Mouse (Mus musculus) layer of hippocampus, adult 9-11 months (tissue): Measurements from ENCODE around the gene Evx2.

Source experiments
- DNase-seq: peaks from one replicate; pipeline ENCODE4 v3.0.0; 2022

Gene Evx2

GRCm38 (mm10) chr2:74663291-74663925 is 4.1 kb upstream of the Evx2 start:
- no peak for DNase-seq

GRCm38 (mm10) chr2:74661685-74662084 is 2.3 kb upstream of the Evx2 start:
- no peak for DNase-seq

GRCm38 (mm10) chr2:74660421-74661375 is 1.3 kb upstream of the Evx2 start:
- DNase-seq, result no peak

- no peak for DNase-seq
These were observed 538 bp downstream of the Evx2 start for GRCm38 (mm10) chr2:74658667-74659371.

DNA sequence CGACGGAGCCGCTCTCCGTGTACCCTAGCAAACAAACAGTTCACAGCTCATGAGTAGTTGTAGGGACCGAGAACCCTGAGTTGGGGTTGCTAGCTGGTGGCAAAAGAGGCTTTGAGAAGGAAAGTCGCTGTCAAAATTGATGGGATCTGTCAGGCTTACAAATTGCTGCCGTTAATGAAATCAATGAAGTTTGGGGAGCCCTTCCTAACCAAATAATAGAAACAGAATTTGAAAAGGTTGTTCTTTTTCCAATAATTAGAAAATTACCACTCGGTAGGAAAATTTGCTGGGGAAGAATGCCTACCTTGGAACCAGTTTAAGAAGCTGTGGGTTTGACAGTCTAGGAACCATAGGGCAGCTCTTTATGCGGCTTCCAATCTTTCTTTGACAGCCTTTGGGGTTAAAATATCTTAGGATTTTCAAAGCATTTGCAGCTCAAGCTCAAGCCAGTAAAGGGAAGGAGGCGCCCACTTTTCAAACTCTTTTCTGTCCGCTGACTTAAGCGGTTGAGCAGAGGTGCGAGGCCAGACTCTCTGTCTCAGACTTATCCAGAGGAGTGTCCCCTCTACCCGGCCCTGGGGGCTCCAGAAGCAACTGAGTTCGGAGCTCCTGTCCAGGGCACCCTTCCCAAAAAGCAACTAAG is 1.2 kb downstream of the Evx2 start:
- no peak for DNase-seq

- no peak for DNase-seq
These were observed 1.9 kb downstream of the Evx2 start for GRCm38 (mm10) chr2:74657251-74658023.

DNA sequence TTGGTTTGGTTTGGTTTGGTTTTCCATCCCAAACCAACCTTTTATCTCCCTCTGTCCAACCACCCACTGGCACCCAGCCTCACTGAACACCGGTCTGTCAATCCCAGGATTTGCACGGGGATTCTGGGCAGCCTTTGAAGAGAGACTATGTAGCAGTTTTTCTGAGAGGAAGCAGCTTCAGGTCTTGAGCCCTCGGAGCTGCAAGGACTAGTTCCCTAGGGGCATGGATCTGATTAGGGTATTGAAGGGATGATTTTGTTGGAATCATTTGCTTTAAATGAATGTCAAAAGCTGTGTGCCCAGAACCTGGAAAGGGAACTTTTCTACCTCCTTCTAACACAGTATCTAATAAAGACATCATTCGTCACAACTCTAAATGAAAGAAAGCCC is 2.7 kb downstream of the Evx2 start:
- no peak for DNase-seq

- DNase-seq, result no peak
These were observed 3.3 kb downstream of the Evx2 start for GRCm38 (mm10) chr2:74655821-74656631.

DNA sequence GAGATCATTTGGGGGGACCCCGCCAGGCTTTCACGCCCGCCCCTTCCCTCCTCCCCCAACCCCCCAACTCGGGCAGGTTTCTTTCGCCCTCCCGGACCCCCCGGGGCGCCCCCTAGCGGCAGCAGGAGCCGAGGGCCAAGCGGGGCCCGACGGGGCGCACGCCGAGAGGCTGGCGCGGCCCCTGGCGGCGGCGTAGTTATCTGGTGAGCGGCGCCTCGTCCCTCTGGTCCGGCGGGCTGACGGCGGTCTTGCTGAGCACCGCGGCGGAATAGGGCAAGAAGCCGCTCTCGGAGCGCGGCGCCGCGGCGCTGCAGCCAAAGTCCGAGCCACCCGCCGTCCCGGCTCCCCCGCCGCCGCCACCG is 4.0 kb downstream of the Evx2 start:
- no peak for DNase-seq

GRCm38 (mm10) chr2:74654743-74655419 is 4.5 kb downstream of the Evx2 start:
- no peak for DNase-seq

DNA sequence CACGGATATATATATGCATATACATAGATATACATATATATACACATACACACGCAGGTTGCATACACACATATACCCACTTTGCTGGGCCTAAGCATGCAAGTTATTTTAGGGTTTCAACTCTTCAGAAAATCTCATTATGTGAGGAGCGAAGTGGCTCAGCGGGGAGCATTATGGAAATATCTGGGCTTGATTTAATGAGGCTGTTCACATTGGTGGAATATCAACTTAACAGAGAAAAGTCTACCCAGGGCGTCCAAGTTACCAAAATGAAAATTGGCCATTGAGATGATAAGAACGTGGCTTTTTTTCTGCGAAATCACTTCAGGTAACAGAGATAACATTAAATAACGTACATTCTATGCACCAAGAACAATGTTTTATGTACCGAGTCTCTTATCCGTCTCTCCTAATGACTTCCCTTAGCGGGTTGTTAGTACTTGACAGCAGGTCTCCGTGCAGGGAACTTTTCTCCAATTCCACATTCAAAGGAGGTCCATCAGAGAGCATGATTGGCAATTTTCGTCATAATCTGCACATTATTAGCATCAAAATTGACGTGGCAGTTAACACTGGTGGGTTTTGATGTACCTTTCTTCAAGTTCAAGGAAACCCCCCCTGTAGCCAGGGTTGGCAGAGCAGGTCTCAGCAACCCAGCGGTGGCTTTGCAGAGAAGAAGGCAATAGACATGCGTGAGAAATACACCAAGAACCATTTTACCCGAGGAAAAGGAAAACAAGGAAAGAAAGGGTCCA is 5.4 kb downstream of the Evx2 start:
- no peak for DNase-seq

DNA sequence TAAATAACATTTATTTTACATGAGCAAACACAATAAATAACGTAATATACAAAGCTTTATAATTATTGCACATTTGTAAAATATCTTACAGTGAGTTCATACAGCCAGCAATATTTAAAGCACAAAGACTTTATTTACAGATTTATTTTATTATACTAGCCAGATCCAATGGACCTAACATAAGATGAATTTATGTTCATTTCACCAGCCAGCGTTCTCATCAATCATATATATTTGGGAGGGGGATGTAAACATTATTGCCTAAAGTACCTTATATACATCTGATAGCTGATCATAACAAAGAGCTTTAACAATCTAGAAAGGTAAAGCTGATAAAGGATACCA is 6.4 kb downstream of the Evx2 start:
- DNase-seq, result no peak

DNA sequence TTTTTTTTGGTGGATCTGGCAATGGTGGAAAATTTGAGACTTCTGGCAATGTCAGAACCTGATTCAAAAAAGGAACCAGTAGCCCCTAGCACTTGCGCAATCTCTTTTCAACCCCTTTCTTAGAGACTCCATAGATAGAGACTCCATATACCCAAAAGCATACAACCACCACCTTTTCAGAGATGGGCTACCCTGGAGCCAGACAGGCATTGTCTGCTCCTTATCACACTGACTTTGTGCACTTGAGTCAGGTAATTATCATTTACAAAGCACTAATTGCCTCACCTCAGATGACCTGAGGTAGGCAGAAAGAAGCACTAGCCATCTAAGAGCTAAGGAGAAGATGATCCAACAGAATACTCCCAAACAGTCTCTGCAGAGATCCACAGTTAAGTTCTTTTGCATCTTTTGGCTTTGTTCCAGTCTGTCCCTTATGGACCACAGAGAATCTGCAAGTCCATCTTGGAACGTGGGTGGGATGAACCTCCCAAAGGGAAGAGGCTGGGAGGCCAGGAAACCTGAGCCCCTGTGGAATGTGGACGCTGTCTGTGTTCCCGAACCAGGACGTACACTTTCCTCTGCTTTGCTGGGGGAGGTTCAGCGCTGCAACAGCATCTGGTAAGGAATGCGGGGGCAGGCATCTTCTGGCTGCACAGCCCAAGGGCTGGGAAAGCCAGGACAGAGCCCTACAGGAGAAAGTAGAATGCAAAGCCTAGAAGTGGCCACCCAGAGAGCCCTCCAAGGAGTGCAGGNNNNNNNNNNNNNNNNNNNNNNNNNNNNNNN is 12.1 kb downstream of the Evx2 start:
- DNase-seq, result no peak

DNA sequence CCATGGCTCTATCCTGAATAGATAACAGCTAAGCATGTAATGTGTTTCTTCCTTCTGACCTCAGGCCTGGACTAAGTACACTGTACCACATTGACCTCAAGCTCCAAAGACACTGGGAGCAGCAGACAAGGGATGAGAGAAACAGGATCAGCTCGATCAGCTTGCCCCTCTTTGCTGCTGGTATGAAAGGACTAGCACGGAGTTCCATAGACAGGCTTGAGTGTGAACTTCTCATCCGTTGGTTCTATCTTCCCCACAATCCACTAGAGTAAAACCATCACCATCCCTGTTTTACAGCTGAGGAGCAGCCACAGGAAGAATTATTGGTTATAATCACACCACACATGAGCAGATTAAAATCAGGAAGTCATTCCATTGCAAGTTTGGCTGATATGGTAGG is 13.7 kb downstream of the Evx2 start:
- DNase-seq, result no peak

DNA sequence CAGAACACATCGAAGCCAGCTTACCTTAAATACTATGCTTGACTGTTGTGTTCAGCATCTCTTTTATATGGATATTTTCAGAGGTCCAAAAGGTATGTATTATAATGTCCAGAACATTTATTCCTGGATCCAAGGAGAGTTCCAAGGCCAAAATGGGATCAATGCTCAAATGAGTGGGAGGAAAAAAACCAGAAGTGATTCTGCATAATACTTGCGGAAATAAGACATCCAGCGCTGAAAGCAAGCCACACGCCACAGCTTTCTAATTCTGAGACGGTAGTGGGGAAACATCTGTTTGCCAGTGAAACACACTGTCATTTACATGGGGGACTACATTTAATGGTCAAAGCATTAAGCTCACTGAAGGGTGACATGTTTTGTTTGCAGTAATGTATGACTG is 16.9 kb downstream of the Evx2 start:
- no peak for DNase-seq

GRCm38 (mm10) chr2:74635412-74635811 is 23.9 kb downstream of the Evx2 start:
- no peak for DNase-seq

DNA sequence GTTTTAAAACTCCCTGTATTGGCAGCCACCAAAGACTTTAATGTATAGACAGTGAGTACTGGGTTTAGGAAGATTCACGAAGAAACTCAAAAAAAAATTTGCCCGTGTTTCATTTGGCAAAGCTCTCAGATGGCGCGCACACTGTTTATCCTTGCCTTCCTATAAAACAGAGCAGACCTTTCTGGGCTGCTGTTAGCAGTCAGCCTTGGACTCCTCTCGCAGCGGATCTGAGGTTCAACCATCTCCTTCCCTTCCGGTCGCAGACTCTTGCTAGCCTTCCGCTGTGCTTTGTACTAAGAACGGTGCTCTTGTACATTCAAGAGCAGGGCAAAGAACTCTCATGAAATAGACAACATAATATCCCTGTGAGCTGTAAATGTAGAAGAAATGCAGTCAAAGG is 39.0 kb downstream of the Evx2 start:
- no peak for DNase-seq

GRCm38 (mm10) chr2:74619676-74620246 is 39.6 kb downstream of the Evx2 start:
- DNase-seq, result no peak

- no peak for DNase-seq
These were observed 41.7 kb downstream of the Evx2 start for GRCm38 (mm10) chr2:74617706-74618105.
